Mouse (Mus musculus) bone marrow, adult 2 months (tissue): ENCODE measurements around the gene Ctbp2.

Source experiments
- CTCF ChIP-seq: fragments of 200-500 bp; IDR thresholded peaks from 2 replicates; pipeline ENCODE4 v1.5.1; 2011; ENCODE audit warnings: low read length, control low read depth; ENCODE audit not compliant: control insufficient read depth, insufficient read depth
- POLR2A ChIP-seq: fragments of 200-500 bp; IDR thresholded peaks from 2 replicates; pipeline ENCODE4 v1.6.1; 2011; ENCODE audit warnings: low read depth, mild to moderate bottlenecking, control low read depth, low read length, borderline replicate concordance; ENCODE audit not compliant: control insufficient read depth

DNA sequence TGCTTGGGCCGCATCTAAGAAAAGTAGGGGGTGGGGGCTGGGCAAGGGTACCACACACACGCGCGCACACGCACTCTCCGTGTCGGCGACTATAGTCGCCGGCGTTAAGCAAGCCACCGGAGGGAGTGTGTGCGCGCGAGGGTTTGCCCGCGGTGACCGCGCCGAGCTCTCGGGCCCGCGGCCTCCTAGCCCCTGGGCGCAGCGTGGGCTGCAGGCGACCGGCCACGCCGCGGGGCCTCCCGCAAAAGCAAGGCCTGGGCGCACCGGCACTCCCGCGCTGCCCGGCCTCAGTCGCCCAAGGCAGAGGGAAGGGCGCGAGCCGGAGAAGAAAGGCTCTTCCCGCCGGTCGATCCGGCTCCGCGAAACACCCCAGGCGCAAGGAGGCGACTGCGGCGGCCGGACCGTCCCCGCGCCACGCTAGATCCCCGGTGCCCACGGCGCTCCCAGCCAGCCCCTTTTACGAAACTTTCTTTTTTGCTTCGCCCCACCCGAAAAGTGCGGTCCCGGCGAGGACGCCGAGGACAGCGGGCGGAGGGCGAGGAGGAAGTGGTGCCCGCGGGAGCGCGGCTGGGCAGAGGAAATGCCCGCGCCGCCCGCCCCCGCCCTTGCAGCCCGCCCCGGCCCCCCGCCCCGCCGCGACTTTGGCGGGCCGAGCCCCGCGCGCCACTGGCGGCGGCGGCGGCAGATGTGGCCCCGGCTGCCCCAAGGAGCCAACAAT is 2.3 kb downstream of the Ctbp2 start:
- TF ChIP-seq CTCF (no peak), POLR2A (peak; percentile 18; the same call in 1 of the 2 replicates)
